Mouse (Mus musculus) liver, embryonic 14.5 days (tissue): ENCODE data around the gene Ezh1. TPM values are rescaled to one million over a fixed set of nuclear protein-coding genes. Genes with fewer than 3 reads are reported as not detected.

Source experiments
- ATAC-seq: fragments of 200-750 bp; cut with Nextera tagmentation; 2 replicates; pipeline ENCODE4 v1.8.0; 2017; ENCODE audit warnings: moderate number of reproducible peaks, mild to moderate bottlenecking, moderate library complexity; ENCODE audit not compliant: insufficient read depth
- DNase-seq, 3 experiments: peaks; one replicate each; pipeline ENCODE4 v3.0.0-alpha.2; 2012 to 2013; ENCODE audit warnings: low read depth in 3 of 3, low spot score in 3 of 3
- H3K27ac ChIP-seq: fragments of 300-500 bp; sonication (generic); 2 replicates; pipeline ENCODE4 v1.5.1; 2014; ENCODE audit warnings: moderate library complexity, mild to moderate bottlenecking, control low read depth, inconsistent platforms
- H3K27me3 ChIP-seq: fragments of 300-500 bp; sonication (generic); 2 replicates; pipeline ENCODE4 v1.6.1; 2014; ENCODE audit warnings: mild to moderate bottlenecking, low read length, moderate library complexity; ENCODE audit not compliant: control insufficient read depth, insufficient read depth
- H3K36me3 ChIP-seq: fragments of 300-500 bp; sonication (generic); replicated peaks from 2 replicates; pipeline ENCODE4 v1.6.1; 2014; ENCODE audit warnings: low read depth; ENCODE audit not compliant: control insufficient read depth, insufficient read depth
- H3K4me1 ChIP-seq, 2 experiments: fragments of 200-500 bp in 1 of 2; fragments of 300-500 bp in 1 of 2; sonication (generic) in 1 of 2; replicated peaks; 2 replicates each; pipeline ENCODE4 v1.6.1; 2012 to 2014; ENCODE audit warnings: antibody characterized with exemption in 1 of 2, inconsistent platforms in 1 of 2, low read length in 1 of 2; ENCODE audit not compliant: control insufficient read depth in 2 of 2, insufficient read depth in 2 of 2
- H3K4me2 ChIP-seq: fragments of 300-500 bp; sonication (generic); 2 replicates; pipeline ENCODE4 v1.6.1; 2014; ENCODE audit warnings: low read depth, mild to moderate bottlenecking, control low read depth, moderate library complexity
- H3K4me3 ChIP-seq, 2 experiments: fragments of 200-500 bp in 1 of 2; fragments of 300-500 bp in 1 of 2; sonication (generic) in 1 of 2; 2 replicates each; pipeline ENCODE4 v1.5.1; 2012 to 2014; ENCODE audit warnings: low read depth in 2 of 2, low read length in 2 of 2, mild to moderate bottlenecking in 2 of 2, control low read depth in 1 of 2, inconsistent platforms in 1 of 2, moderate library complexity in 1 of 2; ENCODE audit not compliant: insufficient read depth in 1 of 2
- H3K9ac ChIP-seq: fragments of 300-500 bp; sonication (generic); replicated peaks from 2 replicates; pipeline ENCODE4 v1.6.1; 2014; ENCODE audit warnings: mild to moderate bottlenecking, control low read depth, moderate library complexity
- H3K9me3 ChIP-seq: fragments of 300-500 bp; sonication (generic); 2 replicates; pipeline ENCODE4 v1.6.1; 2016; ENCODE audit warnings: low read length, mixed read lengths; ENCODE audit not compliant: control insufficient read depth
- CTCF ChIP-seq: IDR thresholded peaks from 2 replicates; pipeline ENCODE4 v1.5.1; 2016; ENCODE audit warnings: antibody characterized with exemption, low read depth, control low read depth
- EP300 ChIP-seq: IDR thresholded peaks from 2 replicates; pipeline ENCODE4 v1.6.1; 2016; ENCODE audit warnings: antibody characterized with exemption, low read depth
- WGBS: fragments of 180-500 bp; shearing (Covaris S2); extraction: QIAGEN DNeasy Blood & Tissue Kit; methylation state at CpG from one replicate; pipeline ENCODE4 v1.1.7; 2014; ENCODE audit not compliant: insufficient replicate concordance; 5-methylcytosine and 5-hydroxymethylcytosine counted together
- polyA plus RNA-seq, 2 experiments: library from polyadenylated mRNA; depleted of rRNA in 1 of 2; stranded (reverse) in 1 of 2; unstranded in 1 of 2; fragments of >200 nt; fragmentation: Nextera tagmentation in 1 of 2; extraction: Ambion mirVana in 1 of 2; gene quantifications; 2 replicates each; pipeline versions ENCODE4 v1.2.1 to v1.2.3; 2012 to 2014

The Ezh1 gene
- polyA plus RNA-seq, 2 experiments = 7.9 to 8.8 TPM

DNA sequence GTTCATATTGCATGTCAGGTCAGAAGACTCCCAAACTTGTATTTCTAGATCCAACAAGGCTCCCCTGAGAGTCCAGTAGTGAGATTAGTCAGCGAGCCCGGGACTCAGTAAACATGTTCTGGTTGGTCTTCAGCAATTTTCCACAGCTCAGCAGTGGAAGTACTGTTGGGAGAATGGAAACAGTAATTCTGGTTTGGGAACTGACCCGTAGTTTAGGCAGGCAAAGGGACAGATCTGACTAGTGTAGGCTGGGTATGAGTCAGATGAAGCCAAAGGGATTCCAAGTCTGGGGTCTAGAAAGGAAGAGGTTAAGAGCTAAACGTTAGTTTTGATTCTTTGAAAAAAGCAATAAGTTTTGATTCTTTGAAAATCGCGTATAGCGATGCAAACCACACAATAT, 26.7 kb upstream of the Ezh1 start:
- H3K27ac ChIP-seq = peak overlapping the region; percentile 79
- peak overlapping the region; percentile 81 to 83 for H3K4me3 ChIP-seq
- H3K4me1 ChIP-seq = peaks cover 17 to 18% of the 10 kb centered on the region in 2 experiments; a peak in 3 of 4 replicates
- peaks cover 5% of the 10 kb centered on the region for H3K27me3 ChIP-seq
- ATAC-seq = peak; percentile 26; the same call in 1 of the 2 replicates
- H3K9ac ChIP-seq = peak overlapping the region; percentile 91
- H3K9me3 ChIP-seq = no peaks in the 10 kb centered on the region
- WGBS = 8% methylated on average over 7 of the region's 7 CpGs
- peaks cover under 1% of the 10 kb centered on the region; the same call in 1 of the 2 replicates for H3K36me3 ChIP-seq
- no peak for DNase-seq
- TF ChIP-seq EP300 (no peak), CTCF (no peak)
- peak overlapping the region; percentile 94 for H3K4me2 ChIP-seq

- DNase-seq (no peak), ATAC-seq (no peak)
- no peaks in the 10 kb centered on the region; the same call in 1 of the 2 replicates for H3K36me3 ChIP-seq
- H3K27me3 ChIP-seq = peaks cover 24% of the 10 kb centered on the region
- no peaks in the 10 kb centered on the region for H3K9me3 ChIP-seq
- 60% methylated on average over 2 of the region's 2 CpGs for WGBS
- no peak overlapping the region for H3K27ac ChIP-seq
- H3K4me2 ChIP-seq = no peak overlapping the region
- no peak overlapping the region for H3K4me3 ChIP-seq
- H3K4me1 ChIP-seq = peaks cover 17 to 18% of the 10 kb centered on the region in 2 experiments
- TF ChIP-seq EP300 (no peak), CTCF (no peak)
- H3K9ac ChIP-seq = no peak overlapping the region
Observed at GRCm38 (mm10) chr11:101251031-101251430, 24.8 kb upstream of the Ezh1 start.

DNA sequence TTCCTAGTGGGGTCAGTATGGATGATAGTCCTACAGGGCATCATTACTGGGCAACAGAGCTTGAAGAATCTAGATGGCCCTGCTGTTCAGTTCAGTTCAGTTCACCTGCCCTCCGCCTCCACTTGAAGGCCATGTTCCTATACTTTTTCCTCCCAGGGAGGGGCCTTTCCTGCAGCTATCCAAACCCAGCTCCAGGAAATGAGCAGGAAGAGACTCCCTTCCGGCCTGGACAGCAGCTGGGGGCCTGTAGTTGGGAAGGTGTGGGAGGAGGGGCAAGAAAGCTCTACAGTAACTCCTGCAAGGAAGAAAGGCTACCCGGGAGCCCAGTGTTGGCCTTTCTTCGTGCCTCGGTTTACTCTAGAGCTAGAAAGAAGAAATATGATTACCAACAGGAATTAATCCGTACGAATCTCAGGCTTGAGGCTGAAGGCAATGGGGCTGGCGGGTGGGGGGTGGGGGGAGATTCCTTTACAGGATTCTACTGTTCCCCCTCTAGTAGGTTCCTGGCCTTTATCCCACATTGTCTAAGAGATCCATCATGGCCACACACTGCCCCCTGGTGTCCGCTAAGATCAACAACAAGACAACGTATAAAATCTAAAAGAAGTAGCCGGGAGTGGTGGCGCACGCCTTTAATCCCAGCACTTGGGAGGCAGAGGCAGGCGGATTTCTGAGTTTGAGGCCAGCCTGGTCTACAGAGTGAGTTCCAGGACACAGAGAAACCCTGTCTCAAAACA, 22.2 kb upstream of the Ezh1 start:
- ATAC-seq = no peak; the same call in 1 of the 2 replicates
- Histone ChIP-seq H3K27me3 (peaks cover 46% of the 10 kb centered on the region), H3K9me3 (no peaks in the 10 kb centered on the region), H3K4me1 (peaks cover 11 to 16% of the 10 kb centered on the region in 2 experiments), H3K27ac (no peak overlapping the region), H3K4me2 (no peak overlapping the region), H3K4me3 (no peak overlapping the region), H3K9ac (no peak overlapping the region), H3K36me3 (no peaks in the 10 kb centered on the region)
- DNase-seq = peak in 2 of 3 experiments; percentile 54 to 65
- WGBS = 22% methylated on average over 14 of the region's 14 CpGs
- peak; percentile 78 for TF ChIP-seq CTCF
- no peak for TF ChIP-seq EP300

GRCm38 (mm10) chr11:101247521-101248030, 21.3 kb upstream of the Ezh1 start:
- Histone ChIP-seq H3K27me3 (peaks cover 46% of the 10 kb centered on the region), H3K36me3 (no peaks in the 10 kb centered on the region), H3K4me2 (no peak overlapping the region), H3K4me3 (no peak overlapping the region; a peak in 1 of 4 replicates), H3K9ac (no peak overlapping the region), H3K9me3 (no peaks in the 10 kb centered on the region), H3K27ac (no peak overlapping the region), H3K4me1 (peaks cover 7 to 12% of the 10 kb centered on the region in 2 experiments)
- WGBS = 67% methylated on average over 6 of the region's 6 CpGs
- TF ChIP-seq EP300 (no peak), CTCF (no peak)
- ATAC-seq = no peak
- no peak for DNase-seq

DNA sequence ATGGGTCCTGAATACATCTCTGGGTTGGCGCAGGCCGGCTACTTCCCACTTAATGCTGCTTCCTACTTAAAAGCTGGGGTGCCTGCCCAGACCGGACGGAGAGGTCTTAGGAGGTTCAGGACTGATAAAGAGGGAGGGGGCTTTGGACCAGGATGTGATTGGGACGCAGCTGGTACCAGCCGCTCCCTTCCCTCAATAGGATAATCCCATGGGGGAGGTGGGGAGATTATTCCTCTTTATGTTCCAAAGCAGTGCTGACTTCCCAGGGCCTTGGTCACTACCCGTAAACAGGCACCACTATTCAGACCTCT, 20.4 kb upstream of the Ezh1 start:
- no peak overlapping the region for H3K9ac ChIP-seq
- H3K27me3 ChIP-seq = peaks cover 46% of the 10 kb centered on the region
- DNase-seq (no peak), ATAC-seq (0 out of 2 replicates have a peak, but pooled peaks have one; percentile 7)
- H3K36me3 ChIP-seq = no peaks in the 10 kb centered on the region
- H3K9me3 ChIP-seq = no peaks in the 10 kb centered on the region
- WGBS = 10% methylated on average over 7 of the region's 7 CpGs
- H3K4me3 ChIP-seq = peak overlapping the region; percentile 33 to 36
- H3K4me2 ChIP-seq = peak overlapping the region; percentile 53
- TF ChIP-seq CTCF (no peak), EP300 (no peak)
- peaks cover 4 to 8% of the 10 kb centered on the region in 2 experiments for H3K4me1 ChIP-seq
- H3K27ac ChIP-seq = no peak overlapping the region
